Mouse (Mus musculus) left cerebral cortex, adult 2 months (tissue): ENCODE measurements around the gene Vipas39. TPM values are rescaled to one million over a fixed set of nuclear protein-coding genes. Genes with fewer than 3 reads are reported as not detected.
"Not testable (repeated sequence)": the region's sequence is repeated elsewhere in the genome, so short reads cannot be mapped to it uniquely, and the experiment has no call there.

Experiments used
- DNase-seq, 2 experiments: peaks; one replicate each; pipeline ENCODE4 v3.0.0; 2021 to 2022; ENCODE audit warnings: low spot score in 2 of 2, mixed read lengths in 1 of 2; ENCODE audit errors: extremely low spot score in 1 of 2
- H3K27ac ChIP-seq: fragments of 200-600 bp; 2 replicates; pipeline ENCODE4 v1.8.1; 2022
- H3K4me3 ChIP-seq: fragments of 200-600 bp; 2 replicates; pipeline ENCODE4 v1.8.1; 2022
- CTCF ChIP-seq: fragments of 200-600 bp; IDR thresholded peaks from 2 replicates; pipeline ENCODE4 v1.8.1; 2022; ENCODE audit warnings: antibody characterized with exemption, mild to moderate bottlenecking, moderate library complexity
- intact Hi-C: fragments of 180-260 bp; cut with DNase I; formaldehyde crosslinking; loops from one replicate; pipeline ENCODE4 v1.15.1; 2025
- microRNA-seq, 2 experiments: library from miRNA; unstranded; fragments of <30 nt; microRNA quantifications; one replicate each; pipeline ENCODE4 v1.2.0; 2021
- total RNA-seq, 2 experiments: library from RNA; stranded (reverse); gene quantifications; 2 replicates each; pipeline ENCODE4 v1.2.3; 2021

The Vipas39 gene
- total RNA-seq, 2 experiments from 2014 or later: 52.8 to 55.8 TPM

GRCm38 (mm10) chr12:87212844-87213606 lies 53.0 kb downstream of the Vipas39 start:
- Histone ChIP-seq H3K27ac (no peak overlapping the region), H3K4me3 (no peak overlapping the region)
- intact Hi-C loops: no loop called here
- no peak for TF ChIP-seq CTCF
- no peak for DNase-seq

- intact Hi-C loops, DNase-seq, H3K27ac ChIP-seq, H3K4me3 ChIP-seq: not testable (repeated sequence)
Observed at GRCm38 (mm10) chr12:87205789-87206188, 60.3 kb downstream of the Vipas39 start.

GRCm38 (mm10) chr12:87201694-87202093 lies 64.4 kb downstream of the Vipas39 start:
- Histone ChIP-seq H3K4me3 (no peak overlapping the region), H3K27ac (no peak overlapping the region)
- intact Hi-C loops: no loop called here
- no peak for DNase-seq
- TF ChIP-seq CTCF: no peak

GRCm38 (mm10) chr12:87199973-87200586 lies 66.0 kb downstream of the Vipas39 start, which contains the start of gene Tmed8:
Tmed8 (minus strand) TSS chr12:87200454.
- intact Hi-C loops: loop anchor here (5.0 kb wide), 1 partner anchor 53 kb away; the partner anchor contains the start of genes Gstz1 and Pomt2
- Histone ChIP-seq H3K4me3 (peak within 1 kb of the TSS; percentile 98), H3K27ac (peak within 1 kb of the TSS; percentile 93)
- DNase-seq: peak; percentile 78 to 81
- TF ChIP-seq CTCF: no peak

- Histone ChIP-seq H3K4me3 (peak within 1 kb of the TSS; percentile 98), H3K27ac (peak within 1 kb of the TSS; percentile 93)
- DNase-seq: peak; percentile 38 to 45
- intact Hi-C loops: loop anchor here (5.0 kb wide), 1 partner anchor 52 kb away; the partner anchor contains the start of genes Gstz1 and Pomt2
- TF ChIP-seq CTCF: no peak
Observed at GRCm38 (mm10) chr12:87199206-87199972, 66.7 kb downstream of the Vipas39 start, which contains the start of gene Samd15. Samd15 (plus strand) TSS chr12:87199723.

GRCm38 (mm10) chr12:87198792-87199191 lies 67.3 kb downstream of the Vipas39 start:
- intact Hi-C loops: loop anchor here (5.0 kb wide), 1 partner anchor 51 kb away; the partner anchor contains the start of genes Gstz1 and Pomt2
- TF ChIP-seq CTCF: no peak
- Histone ChIP-seq H3K4me3 (peak overlapping the region; percentile 98), H3K27ac (no peak overlapping the region)
- DNase-seq: no peak

GRCm38 (mm10) chr12:87196310-87196709 lies 69.7 kb downstream of the Vipas39 start:
- no peak for TF ChIP-seq CTCF
- DNase-seq: no peak
- H3K27ac ChIP-seq: no peak overlapping the region
- intact Hi-C loops: loop anchor here (5.0 kb wide), 1 partner anchor 49 kb away; the partner anchor contains the start of genes Gstz1 and Pomt2
- no peak overlapping the region for H3K4me3 ChIP-seq

- H3K27ac ChIP-seq: no peak overlapping the region
- TF ChIP-seq CTCF: no peak
- H3K4me3 ChIP-seq: no peak overlapping the region
- intact Hi-C loops: loop anchor here (5.0 kb wide), 1 partner anchor 48 kb away; the partner anchor contains the start of genes Gstz1 and Pomt2
- no peak for DNase-seq
Observed at GRCm38 (mm10) chr12:87195069-87195468, 71.0 kb downstream of the Vipas39 start.

- Histone ChIP-seq H3K4me3 (no peak overlapping the region), H3K27ac (no peak overlapping the region)
- DNase-seq: no peak
- intact Hi-C loops: no loop called here
- no peak for TF ChIP-seq CTCF
Observed at GRCm38 (mm10) chr12:87193008-87193407, 73.0 kb downstream of the Vipas39 start.

Small RNAs within 50 kb of the gene (microRNA-seq; reads per million reads assigned to microRNA genes)
- gene Gm47293: 0 reads per million in 2 experiments

Other genes starting within 250 kb of the Vipas39 start
- 10 to 100 TPM; 41.7 to 43.8 TPM for gene Tmem63c, start 244.9 kb downstream of the Vipas39 start, total RNA-seq
- 1 to 10 TPM; 9.1 to 9.4 TPM for gene Ngb, start 163.7 kb downstream of the Vipas39 start, total RNA-seq
- gene Gstz1, start 119.1 kb downstream of the Vipas39 start, total RNA-seq: 10 to 100 TPM; 48.9 to 50.3 TPM
- 10 to 100 TPM; 16.4 to 19.6 TPM for gene Pomt2, start 118.3 kb downstream of the Vipas39 start, total RNA-seq
- 1 to 10 TPM; 4.7 TPM for gene Samd15, start 66.5 kb downstream of the Vipas39 start, total RNA-seq
- 10 to 100 TPM; 27.5 to 29.5 TPM for gene Tmed8, start 65.8 kb downstream of the Vipas39 start, total RNA-seq
- 1 to 10 TPM; 1.1 to 3.8 TPM for gene Noxred1, start 27.5 kb downstream of the Vipas39 start, total RNA-seq
- 100 to 1,000 TPM; 172 to 177 TPM for gene Ahsa1, start 223 bp upstream of the Vipas39 start, total RNA-seq
- under 1 TPM; 0.19 to 0.27 TPM for gene Ism2, start 33.4 kb upstream of the Vipas39 start, total RNA-seq
- 10 to 100 TPM; 32.4 to 33.0 TPM for gene Sptlc2, start 122.1 kb upstream of the Vipas39 start, total RNA-seq
- gene Slirp, start 177.6 kb upstream of the Vipas39 start, total RNA-seq: 10 to 100 TPM; 85.9 to 91.9 TPM
- 10 to 100 TPM; 19.0 to 19.6 TPM for gene Alkbh1, start 177.8 kb upstream of the Vipas39 start, total RNA-seq
- gene Snw1, start 206.0 kb upstream of the Vipas39 start, total RNA-seq: 10 to 100 TPM; 63.2 to 73.1 TPM
- not detected for gene Gm5788, start 228.5 kb upstream of the Vipas39 start, total RNA-seq
- not detected for gene Gm8300, start 248.1 kb upstream of the Vipas39 start, total RNA-seq